Mouse (Mus musculus): ENCODE results near the gene Cdh6.

- TF ChIP-seq POLR2A (IDR thresholded peaks at IDR 0.05; ENCODE audit: borderline replicate concordance, control insufficient read depth, low read depth, low read length), result no peak
- no peak for TF ChIP-seq CTCF (IDR thresholded peaks at IDR 0.05; ENCODE audit: control insufficient read depth, insufficient read depth, low read length)
These were observed 105.9 kb downstream of the Cdh6 start for GRCm38 (mm10) chr15:13067429-13068212.

All from bone marrow, adult 2 months (tissue).